Comparison of ENCODE assay signal across 9 mouse cellular contexts in the genomic region with DNA sequence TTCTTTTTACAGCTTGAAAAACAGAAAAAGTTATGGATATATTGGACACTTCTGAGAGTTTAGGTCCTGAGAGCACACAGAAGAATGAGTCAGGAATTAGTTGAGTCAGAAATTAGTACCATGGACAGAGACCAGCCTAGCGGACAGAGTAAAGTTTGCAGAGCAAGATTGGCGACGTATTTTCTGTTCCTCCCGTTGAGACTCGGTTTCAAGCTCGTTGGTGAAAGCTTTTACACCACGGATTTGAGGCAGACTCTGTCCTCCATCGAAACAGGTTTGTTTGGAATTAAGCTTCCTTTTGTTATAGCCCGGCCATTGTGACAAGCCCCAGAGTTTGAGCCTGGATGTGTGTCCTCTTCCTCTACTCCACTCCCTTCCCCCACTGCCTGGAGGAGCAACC. TPM values are rescaled to one million over a fixed set of nuclear protein-coding genes. Genes with fewer than 3 reads are reported as not detected.
A peak's percentile ranks its signal among the peaks of the same experiment; 100 is the strongest.
DNase-seq lines count a peak whose midpoint lies in the region; ATAC-seq and TF ChIP-seq lines count a peak whose summit lies in the region.
"Had no signal": no experiment of that assay in that cellular context is flagged by ENCODE, and none has a peak within 500 bp of the region (broad histone marks: within the 10 kb centered on the region; RNA-seq: fewer than 3 reads in every experiment).

No protein-coding gene starts in this region.

- no peak for TF ChIP-seq CTCF in ES-Bruce4 (IDR thresholded peaks at IDR 0.05; ENCODE audit: low read depth, low read length)

- H3K4me1 ChIP-seq in forebrain, embryonic 10.5 days = peaks cover 32% of the 10 kb centered on the region
- peaks cover 27% of the 10 kb centered on the region for H3K4me1 ChIP-seq in forebrain, embryonic 15.5 days
- no peaks in the 10 kb centered on the region for H3K4me1 ChIP-seq in ES-Bruce4 (ENCODE audit: control insufficient read depth, insufficient read depth, low read length)
- peaks cover 22% of the 10 kb centered on the region for H3K4me1 ChIP-seq in forebrain, embryonic 16.5 days (replicated peaks; ENCODE audit: control insufficient read depth, insufficient read depth, low read length)
- H3K4me1 ChIP-seq in midbrain, embryonic 11.5 days (ENCODE audit: control insufficient read depth, insufficient read depth, low read length) = peaks cover 16% of the 10 kb centered on the region

- H3K9ac ChIP-seq in forebrain, embryonic 15.5 days (replicated peaks) = no peak overlapping the region
- H3K9ac ChIP-seq in ES-Bruce4 (ENCODE audit: low read depth, poor library complexity, severe bottlenecking) = no peak overlapping the region
- H3K9ac ChIP-seq in forebrain, embryonic 16.5 days (replicated peaks; ENCODE audit: low read depth, low read length) = no peak overlapping the region
- no peak overlapping the region for H3K9ac ChIP-seq in midbrain, embryonic 11.5 days (ENCODE audit: low read length)

- H3K27ac ChIP-seq in forebrain, embryonic 10.5 days = no peak overlapping the region
- no peak overlapping the region for H3K27ac ChIP-seq in forebrain, embryonic 15.5 days (replicated peaks)
- H3K27ac ChIP-seq in ES-Bruce4 (ENCODE audit: insufficient read depth, low read length) = no peak overlapping the region
- H3K27ac ChIP-seq in forebrain, embryonic 16.5 days (ENCODE audit: low read length) = no peak overlapping the region
- H3K27ac ChIP-seq in midbrain, embryonic 11.5 days (ENCODE audit: low read depth, low read length) = no peak overlapping the region

- DNase-seq in forebrain, embryonic 10.5 days (ENCODE audit: extremely low spot score, low spot score) = peak; percentile 19
- peak; percentile 89 for DNase-seq in midbrain, embryonic 11.5 days (ENCODE audit: low spot score, missing footprints)
- no peak for DNase-seq in layer of hippocampus, postnatal 36 days
- no peak for DNase-seq in frontal cortex, postnatal 14 days (ENCODE audit: low spot score in 2 of 2)
- DNase-seq in gastrocnemius, adult 18-20 months (ENCODE audit: low spot score) = no peak

- WGBS in forebrain, embryonic 10.5 days = under 1% methylated on average over 9 of the region's 9 CpGs
- WGBS in forebrain, embryonic 15.5 days = 3% methylated on average over 9 of the region's 9 CpGs
- WGBS in forebrain, embryonic 16.5 days = 4% methylated on average over 9 of the region's 9 CpGs
- WGBS in midbrain, embryonic 11.5 days = 0% methylated on average over 9 of the region's 9 CpGs

- H3K9me3 ChIP-seq in forebrain, embryonic 10.5 days = no peaks in the 10 kb centered on the region
- no peaks in the 10 kb centered on the region for H3K9me3 ChIP-seq in forebrain, embryonic 15.5 days
- H3K9me3 ChIP-seq in ES-Bruce4 (replicated peaks; ENCODE audit: control insufficient read depth, insufficient read depth, low read length, poor library complexity, severe bottlenecking) = no peaks in the 10 kb centered on the region
- no peaks in the 10 kb centered on the region for H3K9me3 ChIP-seq in forebrain, embryonic 16.5 days (ENCODE audit: control insufficient read depth, low read length)
- no peaks in the 10 kb centered on the region for H3K9me3 ChIP-seq in midbrain, embryonic 11.5 days (ENCODE audit: control insufficient read depth, low read length)

- peak overlapping the region; percentile 46; the same call in 1 of the 2 replicates for H3K4me3 ChIP-seq in forebrain, embryonic 10.5 days
- H3K4me3 ChIP-seq in forebrain, embryonic 15.5 days = no peak overlapping the region
- H3K4me3 ChIP-seq in ES-Bruce4 (ENCODE audit: low read depth, low read length) = peak overlapping the region; percentile 46
- no peak overlapping the region for H3K4me3 ChIP-seq in forebrain, embryonic 16.5 days (replicated peaks; ENCODE audit: low read length)
- H3K4me3 ChIP-seq in midbrain, embryonic 11.5 days (ENCODE audit: low read depth, low read length) = no peak overlapping the region

- TF ChIP-seq EP300 in ES-Bruce4 (IDR thresholded peaks at IDR 0.05; ENCODE audit: insufficient read depth, low read depth, low read length) = no peak

- H3K36me3 ChIP-seq in forebrain, embryonic 10.5 days (replicated peaks) = no peaks in the 10 kb centered on the region
- no peaks in the 10 kb centered on the region for H3K36me3 ChIP-seq in forebrain, embryonic 15.5 days
- no peaks in the 10 kb centered on the region for H3K36me3 ChIP-seq in ES-Bruce4 (ENCODE audit: control insufficient read depth, insufficient read depth, low read length, poor library complexity, severe bottlenecking)
- H3K36me3 ChIP-seq in forebrain, embryonic 16.5 days (ENCODE audit: control insufficient read depth, insufficient read depth) = no peaks in the 10 kb centered on the region
- H3K36me3 ChIP-seq in midbrain, embryonic 11.5 days (ENCODE audit: control insufficient read depth, insufficient read depth, low read length) = no peaks in the 10 kb centered on the region

- H3K27me3 ChIP-seq in forebrain, embryonic 10.5 days (ENCODE audit: poor library complexity, severe bottlenecking) = peaks cover 39% of the 10 kb centered on the region
- no peaks in the 10 kb centered on the region for H3K27me3 ChIP-seq in forebrain, embryonic 15.5 days
- no peaks in the 10 kb centered on the region for H3K27me3 ChIP-seq in ES-Bruce4 (ENCODE audit: control insufficient read depth, insufficient read depth, low read length, poor library complexity, severe bottlenecking)
- peaks cover 3% of the 10 kb centered on the region; the same call in 1 of the 2 replicates for H3K27me3 ChIP-seq in forebrain, embryonic 16.5 days (replicated peaks; ENCODE audit: control insufficient read depth, insufficient read depth, low read length)
- H3K27me3 ChIP-seq in midbrain, embryonic 11.5 days (ENCODE audit: control insufficient read depth, insufficient read depth, low read length) = no peaks in the 10 kb centered on the region

- ATAC-seq in forebrain, embryonic 15.5 days (replicated peaks) = no peak
- ATAC-seq in forebrain, embryonic 16.5 days = no peak
- no peak for ATAC-seq in midbrain, embryonic 11.5 days (ENCODE audit: low FRiP score)

- no peak overlapping the region for H3K4me2 ChIP-seq in forebrain, embryonic 15.5 days (replicated peaks)
- H3K4me2 ChIP-seq in forebrain, embryonic 16.5 days (ENCODE audit: low read length) = 0 out of 2 replicates have a peak overlapping the region, but pooled peaks have one; percentile 11
- peak overlapping the region; percentile 58 for H3K4me2 ChIP-seq in midbrain, embryonic 11.5 days
- H3K4me2 ChIP-seq: liver, embryonic 11.5 days had no signal

- TF ChIP-seq POLR2A in ES-Bruce4 (IDR thresholded peaks at IDR 0.05; ENCODE audit: insufficient read depth, low read length) = no peak

RNA-seq across cellular contexts. Expression of a gene that starts 21.0 kb away (rescaled TPM):
- 29.5 and 32.5 TPM in 2 replicates for polyA plus RNA-seq in forebrain, embryonic 10.5 days (2016; fragmentation: Nextera tagmentation; extraction: Ambion mirVana)
- polyA plus RNA-seq in forebrain, embryonic 15.5 days (2015; fragmentation: Nextera tagmentation; extraction: Ambion mirVana) = 144 TPM in 2 replicates
- polyA plus RNA-seq in ES-Bruce4 (2011; ENCODE audit: insufficient read depth, insufficient read length, low read depth, missing spikeins) = 35.7 and 46.2 TPM in 2 replicates
- polyA plus RNA-seq in forebrain, embryonic 16.5 days (2015; fragmentation: Nextera tagmentation; extraction: Ambion mirVana) = 157 and 164 TPM in 2 replicates
- 93.7 and 103 TPM in 2 replicates for polyA plus RNA-seq in midbrain, embryonic 11.5 days (2014; fragmentation: Nextera tagmentation; extraction: Ambion mirVana)
- 100 to 1,000 TPM in 1 of 2 experiments, 10 to 100 TPM in 1; 96.3 to 106 TPM for total RNA-seq in layer of hippocampus, postnatal 36 days (2021)
- not detected for total RNA-seq in gastrocnemius, adult 18-20 months (2021)

Comparison
In these comparisons a context has a peak if more than half of its experiments do, and no peak if none do; other contexts are left out.
1. H3K4me3 ChIP-seq: peak in forebrain, embryonic 10.5 days (single experiment) and ES-Bruce4 (single experiment); none in forebrain, embryonic 15.5 days (single experiment), forebrain, embryonic 16.5 days (single experiment) and midbrain, embryonic 11.5 days (single experiment).
2. DNase-seq: peak in forebrain, embryonic 10.5 days (single experiment) and midbrain, embryonic 11.5 days (single experiment); none in layer of hippocampus, postnatal 36 days (0 of 2), frontal cortex, postnatal 14 days (0 of 2) and gastrocnemius, adult 18-20 months (single experiment).